In the genomic region with DNA sequence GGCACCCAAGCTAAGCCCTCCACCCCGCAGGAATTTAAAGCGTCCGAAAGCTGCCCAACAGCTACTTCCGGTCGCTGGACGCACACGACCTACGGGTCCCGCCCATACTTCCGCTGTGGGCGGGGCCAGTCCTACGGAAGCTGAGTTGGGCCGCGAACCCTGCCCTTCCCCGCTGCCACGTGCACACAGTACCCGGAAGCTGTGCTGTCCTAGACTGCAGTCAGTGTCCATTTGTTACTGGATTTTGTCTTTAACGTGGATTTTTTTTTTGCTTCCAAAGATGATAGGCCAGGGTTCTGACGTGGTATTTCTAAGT, we compare ENCODE assay signal across 8 mouse cellular contexts. TPM values are rescaled to one million over a fixed set of nuclear protein-coding genes. Genes with fewer than 3 reads are reported as not detected.
DNase-seq lines count a peak whose midpoint lies in the region; ATAC-seq and TF ChIP-seq lines count a peak whose summit lies in the region.

A gene (minus strand): TSS at position 79 of the 316 bp plus-strand sequence.

- DNase-seq in 416B (ENCODE audit: low read depth): peak; percentile 98
- peak; percentile 87 to 91 for DNase-seq in heart, adult 9 months (ENCODE audit: low spot score in 2 of 2)
- DNase-seq in monocyte, adult 2 months (ENCODE audit: low read depth in 1 of 2, low spot score in 2 of 2): peak; percentile 65 to 83
- DNase-seq in spleen, postnatal 36 days (ENCODE audit: low spot score in 2 of 2): peak; percentile 88 to 91

- H3K4me3 ChIP-seq in bone marrow, adult 2 months (replicated peaks; ENCODE audit: control insufficient read depth, low read depth, low read length): peak within 1 kb of the TSS; percentile 98
- peak within 1 kb of the TSS; percentile 84 for H3K4me3 ChIP-seq in embryonic facial prominence, embryonic 15.5 days (replicated peaks)
- peak within 1 kb of the TSS; percentile 83 for H3K4me3 ChIP-seq in kidney, embryonic 14.5 days (ENCODE audit: low read length)
- H3K4me3 ChIP-seq in limb, embryonic 15.5 days: peak within 1 kb of the TSS; percentile 88

- H3K27me3 ChIP-seq in embryonic facial prominence, embryonic 15.5 days: no peaks in the 10 kb centered on the region
- H3K27me3 ChIP-seq in kidney, embryonic 14.5 days (ENCODE audit: control insufficient read depth, insufficient read depth, low read length): no peaks in the 10 kb centered on the region
- H3K27me3 ChIP-seq in limb, embryonic 15.5 days: no peaks in the 10 kb centered on the region

- H3K36me3 ChIP-seq in embryonic facial prominence, embryonic 15.5 days: peaks cover 15% of the 10 kb centered on the region; the same call in 1 of the 2 replicates
- H3K36me3 ChIP-seq in kidney, embryonic 14.5 days (ENCODE audit: control insufficient read depth, insufficient read depth, low read length): peaks cover 20% of the 10 kb centered on the region
- peaks cover 16% of the 10 kb centered on the region for H3K36me3 ChIP-seq in limb, embryonic 15.5 days

- no peak for TF ChIP-seq POLR2A in bone marrow, adult 2 months (IDR thresholded peaks at IDR 0.05; ENCODE audit: borderline replicate concordance, control insufficient read depth, low read depth, low read length)

- under 1% methylated on average over 19 of the region's 19 CpGs for WGBS in bone marrow, adult 2 months
- WGBS in embryonic facial prominence, embryonic 15.5 days: under 1% methylated on average over 19 of the region's 19 CpGs
- WGBS in kidney, embryonic 14.5 days: 0% methylated on average over 19 of the region's 19 CpGs
- under 1% methylated on average over 19 of the region's 19 CpGs for WGBS in limb, embryonic 15.5 days

- H3K4me2 ChIP-seq in embryonic facial prominence, embryonic 15.5 days (replicated peaks): peak within 1 kb of the TSS; percentile 61
- H3K4me2 ChIP-seq in kidney, embryonic 14.5 days (replicated peaks; ENCODE audit: low read depth, low read length): peak within 1 kb of the TSS; percentile 67
- H3K4me2 ChIP-seq in limb, embryonic 15.5 days: peak within 1 kb of the TSS; percentile 49

- peak within 1 kb of the TSS; percentile 86 for H3K9ac ChIP-seq in embryonic facial prominence, embryonic 15.5 days
- H3K9ac ChIP-seq in kidney, embryonic 14.5 days (ENCODE audit: low read depth, low read length): peak within 1 kb of the TSS; percentile 95
- H3K9ac ChIP-seq in limb, embryonic 15.5 days: peak within 1 kb of the TSS; percentile 89

- H3K9me3 ChIP-seq in embryonic facial prominence, embryonic 15.5 days (replicated peaks): no peaks in the 10 kb centered on the region
- no peaks in the 10 kb centered on the region for H3K9me3 ChIP-seq in kidney, embryonic 14.5 days (ENCODE audit: control insufficient read depth, low read length)
- no peaks in the 10 kb centered on the region for H3K9me3 ChIP-seq in limb, embryonic 15.5 days

- peaks cover 1% of the 10 kb centered on the region; the same call in 1 of the 2 replicates for H3K4me1 ChIP-seq in bone marrow, adult 2 months (ENCODE audit: control insufficient read depth, insufficient read depth, low read length)
- peaks cover 22% of the 10 kb centered on the region for H3K4me1 ChIP-seq in embryonic facial prominence, embryonic 15.5 days
- peaks cover 8% of the 10 kb centered on the region for H3K4me1 ChIP-seq in kidney, embryonic 14.5 days (ENCODE audit: control insufficient read depth, insufficient read depth, low read length)
- H3K4me1 ChIP-seq in limb, embryonic 15.5 days: peaks cover 16% of the 10 kb centered on the region

- H3K27ac ChIP-seq in bone marrow, adult 2 months (ENCODE audit: control insufficient read depth, insufficient read depth, low read depth, low read length, poor library complexity): peak within 1 kb of the TSS; percentile 72
- peak within 1 kb of the TSS; percentile 94 for H3K27ac ChIP-seq in embryonic facial prominence, embryonic 15.5 days (replicated peaks)
- peak within 1 kb of the TSS; percentile 97 for H3K27ac ChIP-seq in kidney, embryonic 14.5 days (ENCODE audit: low read depth, low read length)
- peak within 1 kb of the TSS; percentile 97 for H3K27ac ChIP-seq in limb, embryonic 15.5 days

- peak; percentile 97 for ATAC-seq in embryonic facial prominence, embryonic 15.5 days (ENCODE audit: insufficient number of reproducible peaks, low FRiP score, low TSS enrichment, low read depth)
- peak; percentile 98 for ATAC-seq in kidney, embryonic 14.5 days (ENCODE audit: low FRiP score, low TSS enrichment)
- peak; percentile 98 for ATAC-seq in limb, embryonic 15.5 days (ENCODE audit: insufficient number of reproducible peaks, low FRiP score, low TSS enrichment, low read depth)

- TF ChIP-seq CTCF in bone marrow, adult 2 months (IDR thresholded peaks at IDR 0.05; ENCODE audit: control insufficient read depth, insufficient read depth, low read length): no peak; the same call in 1 of the 2 replicates

RNA-seq across cellular contexts. Expression of the gene that starts here (rescaled TPM):
- 18.1 and 24.2 TPM in 2 replicates for polyA plus RNA-seq in bone marrow, adult 2 months (2011; ENCODE audit: insufficient read depth, insufficient read length, low replicate concordance, missing spikeins)
- 89.0 and 89.6 TPM in 2 replicates for polyA plus RNA-seq in embryonic facial prominence, embryonic 15.5 days (2015; fragmentation: Nextera tagmentation; extraction: Ambion mirVana)
- polyA plus RNA-seq in kidney, embryonic 14.5 days (2014; fragmentation: Nextera tagmentation; extraction: Ambion mirVana): 111 and 112 TPM in 2 replicates
- 91.4 and 91.7 TPM in 2 replicates for polyA plus RNA-seq in limb, embryonic 15.5 days (2015; fragmentation: Nextera tagmentation; extraction: Ambion mirVana)

Comparison
In these comparisons a context has a peak if more than half of its experiments do, and no peak if none do; other contexts are left out.
1. Peak in every context shown above with its lines: DNase-seq, ATAC-seq, H3K4me3 ChIP-seq and H3K27ac ChIP-seq.